Mouse (Mus musculus): ENCODE data around the gene Mrps11. TPM values are rescaled to one million over a fixed set of nuclear protein-coding genes. Genes with fewer than 3 reads are reported as not detected.

Mrps11 gene
- polyA plus RNA-seq, 1 experiment from 2014 or later = 49.2 TPM

DNA sequence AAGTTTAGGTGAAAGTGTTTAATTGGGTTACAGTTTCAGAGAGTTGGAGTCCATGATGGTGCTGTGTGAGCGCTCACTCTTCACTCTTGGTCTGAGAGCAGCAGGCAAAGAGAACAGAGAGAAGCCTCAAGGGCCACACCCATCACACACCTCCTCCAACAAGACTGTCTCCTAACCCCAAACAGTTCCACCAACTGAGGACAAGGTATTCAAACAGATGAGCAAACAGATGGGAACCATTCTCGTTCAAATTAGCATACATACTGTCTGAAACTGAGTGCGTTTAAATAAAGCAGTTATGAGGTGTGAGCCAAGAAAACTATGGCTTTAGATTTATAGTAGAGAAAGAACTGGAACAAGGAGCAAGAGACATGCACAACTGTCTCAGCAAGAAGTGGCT lies 13.7 kb downstream of the Mrps11 start:
- H3K4me3 ChIP-seq = no peak overlapping the region
- H3K4me1 ChIP-seq (replicated peaks) = peaks cover 22% of the 10 kb centered on the region
- 83% methylated on average over 3 of the region's 3 CpGs for WGBS
- H3K27me3 ChIP-seq (replicated peaks) = peaks cover 28% of the 10 kb centered on the region
- no peak overlapping the region for H3K27ac ChIP-seq (ENCODE audit: poor library complexity, severe bottlenecking)
- no peaks in the 10 kb centered on the region for H3K9me3 ChIP-seq (replicated peaks)
- H3K36me3 ChIP-seq = peaks cover 13% of the 10 kb centered on the region
- no peak for ATAC-seq (ENCODE audit: insufficient number of reproducible peaks, low FRiP score)
- H3K9ac ChIP-seq = no peak overlapping the region
- no peak overlapping the region for H3K4me2 ChIP-seq

DNA sequence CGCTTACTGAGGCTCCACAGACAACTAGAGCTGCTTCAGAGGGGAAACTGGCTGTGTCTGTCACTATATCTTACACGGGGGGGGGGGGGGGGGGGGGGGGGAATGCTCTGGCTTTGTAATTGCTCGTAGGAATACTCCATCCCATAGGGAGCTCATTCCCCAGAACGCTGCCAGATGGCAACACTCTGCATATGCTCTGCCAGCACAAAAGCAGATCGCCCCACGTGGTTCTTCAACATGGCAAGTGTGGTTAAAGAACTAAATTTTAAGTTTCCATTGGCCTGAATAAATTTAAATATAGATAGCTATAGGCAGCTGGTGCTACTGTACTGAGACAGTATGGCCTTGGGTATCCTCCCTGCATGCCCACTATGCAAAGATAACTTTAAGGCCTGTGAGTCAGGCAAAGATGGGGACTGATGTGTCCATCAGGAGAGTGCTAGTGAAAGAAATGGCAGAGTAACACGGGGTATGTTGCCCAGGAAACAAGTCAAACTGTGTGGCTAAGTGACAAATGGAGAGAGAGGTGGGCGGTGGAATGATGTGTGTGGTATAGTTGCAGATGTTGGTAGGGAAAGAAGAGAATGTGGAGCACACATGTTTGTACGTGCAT lies 15.0 kb downstream of the Mrps11 start:
- Histone ChIP-seq H3K9ac (no peak overlapping the region), H3K27ac (ENCODE audit: poor library complexity, severe bottlenecking) (no peak overlapping the region), H3K4me1 (replicated peaks) (peaks cover 22% of the 10 kb centered on the region), H3K9me3 (replicated peaks) (no peaks in the 10 kb centered on the region), H3K27me3 (replicated peaks) (peaks cover 28% of the 10 kb centered on the region), H3K36me3 (peaks cover 2% of the 10 kb centered on the region), H3K4me2 (no peak overlapping the region), H3K4me3 (no peak overlapping the region)
- ATAC-seq (ENCODE audit: insufficient number of reproducible peaks, low FRiP score) = no peak
- WGBS = 67% methylated on average over 8 of the region's 9 CpGs

DNA sequence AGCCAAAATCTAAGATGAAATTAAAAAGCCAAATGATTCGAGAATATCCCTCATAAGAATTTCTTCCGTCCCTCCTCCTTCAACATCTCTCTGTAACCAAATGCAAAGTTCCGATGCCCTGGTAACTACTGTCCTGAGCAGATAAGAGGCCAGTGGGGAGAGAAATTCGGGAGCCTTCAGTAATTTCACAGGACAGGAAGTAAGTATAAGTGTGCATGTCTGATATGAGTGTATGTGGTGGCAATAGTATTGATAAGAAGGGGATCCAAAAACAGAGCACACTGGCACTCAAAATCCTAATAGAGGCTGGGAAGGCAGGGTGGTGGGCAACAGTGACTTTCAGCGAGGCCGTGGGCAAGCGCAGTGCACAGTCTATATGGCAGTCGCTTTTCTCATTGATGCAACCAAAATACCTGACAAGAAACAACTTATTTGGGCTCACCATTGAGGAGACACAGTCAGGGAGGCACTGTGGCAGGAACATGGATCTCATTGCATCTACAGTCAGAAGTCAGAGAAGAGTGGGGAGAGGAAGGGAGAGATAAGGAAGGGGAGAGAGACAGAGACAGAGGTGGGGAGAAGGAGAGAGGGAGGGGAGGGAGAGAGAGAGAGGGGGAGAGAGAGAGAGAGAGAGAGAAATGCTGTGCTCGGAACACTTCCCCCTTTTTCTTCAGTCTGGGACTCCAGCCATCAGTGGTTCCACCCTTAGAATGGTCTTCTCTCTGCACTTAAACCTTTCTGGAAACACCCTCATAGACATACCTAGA lies 17.0 kb downstream of the Mrps11 start:
- no peak overlapping the region for H3K9ac ChIP-seq
- ATAC-seq (ENCODE audit: insufficient number of reproducible peaks, low FRiP score) = no peak
- 61% methylated on average over 9 of the region's 9 CpGs for WGBS

DNA sequence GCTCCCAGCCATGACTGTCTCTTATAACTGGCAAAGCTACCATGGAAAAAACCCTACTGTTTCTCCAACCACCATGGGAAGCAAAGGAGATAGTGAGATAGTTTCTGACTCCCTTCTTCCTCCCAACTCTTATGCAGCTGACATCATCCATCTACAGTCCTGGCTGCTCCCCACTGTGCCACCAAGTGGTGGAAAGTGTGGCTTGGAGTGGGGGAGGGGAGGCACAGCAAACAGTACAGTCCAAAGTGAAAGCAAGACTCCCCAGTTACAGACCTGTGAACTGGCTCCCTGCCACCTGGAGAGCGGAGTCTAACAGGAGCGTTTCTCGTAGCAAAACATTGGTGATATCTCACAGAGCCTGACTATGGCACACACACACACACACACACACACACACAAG lies 20.9 kb downstream of the Mrps11 start:
- Histone ChIP-seq H3K9me3 (replicated peaks) (no peaks in the 10 kb centered on the region), H3K4me1 (replicated peaks) (0 out of 2 replicates have a peak, but pooled peaks cover 4% of the 10 kb centered on the region), H3K9ac (no peak overlapping the region), H3K36me3 (no peaks in the 10 kb centered on the region), H3K27me3 (replicated peaks) (peaks cover 16% of the 10 kb centered on the region; the same call in 1 of the 2 replicates), H3K4me2 (no peak overlapping the region), H3K4me3 (no peak overlapping the region), H3K27ac (ENCODE audit: poor library complexity, severe bottlenecking) (no peak overlapping the region)
- 68% methylated on average over 3 of the region's 3 CpGs for WGBS
- ATAC-seq (ENCODE audit: insufficient number of reproducible peaks, low FRiP score) = no peak

More for the DNA sequence above, 17.0 kb downstream of the Mrps11 start:
- H3K9me3 ChIP-seq (replicated peaks) = no peaks in the 10 kb centered on the region
- peaks cover 12% of the 10 kb centered on the region for H3K4me1 ChIP-seq (replicated peaks)
- H3K4me3 ChIP-seq = no peak overlapping the region
- H3K27ac ChIP-seq (ENCODE audit: poor library complexity, severe bottlenecking) = no peak overlapping the region
- H3K27me3 ChIP-seq (replicated peaks) = peaks cover 28% of the 10 kb centered on the region
- H3K36me3 ChIP-seq = no peaks in the 10 kb centered on the region
- no peak overlapping the region for H3K4me2 ChIP-seq

DNA sequence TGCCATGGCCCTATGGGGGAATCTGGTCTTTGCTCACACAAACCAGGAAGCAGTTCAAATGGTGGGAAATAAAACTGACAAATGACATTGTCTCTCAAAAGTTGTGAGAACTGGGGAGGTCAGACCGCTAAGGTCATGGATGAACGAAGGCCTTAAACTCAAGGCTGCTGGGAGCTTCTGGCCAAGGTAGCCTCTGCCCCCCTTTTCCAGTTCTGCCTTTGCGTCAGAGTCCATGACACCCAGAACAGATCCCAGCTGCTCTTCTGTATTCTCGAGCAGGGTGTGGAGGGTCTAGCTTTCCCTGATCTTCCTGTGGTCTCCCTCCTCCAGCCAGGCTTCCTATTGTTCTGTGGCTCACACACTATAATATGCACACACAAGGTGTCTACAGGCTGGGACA lies 24.3 kb downstream of the Mrps11 start:
- H3K27ac ChIP-seq (ENCODE audit: poor library complexity, severe bottlenecking) = no peak overlapping the region
- WGBS = 74% methylated on average over 4 of the region's 4 CpGs
- no peak overlapping the region for H3K9ac ChIP-seq
- no peak overlapping the region for H3K4me3 ChIP-seq
- no peak for ATAC-seq (ENCODE audit: insufficient number of reproducible peaks, low FRiP score)
- no peaks in the 10 kb centered on the region for H3K9me3 ChIP-seq (replicated peaks)
- H3K4me2 ChIP-seq = no peak overlapping the region
- H3K27me3 ChIP-seq (replicated peaks) = no peaks in the 10 kb centered on the region
- no peaks in the 10 kb centered on the region for H3K4me1 ChIP-seq (replicated peaks)
- H3K36me3 ChIP-seq = no peaks in the 10 kb centered on the region

DNA sequence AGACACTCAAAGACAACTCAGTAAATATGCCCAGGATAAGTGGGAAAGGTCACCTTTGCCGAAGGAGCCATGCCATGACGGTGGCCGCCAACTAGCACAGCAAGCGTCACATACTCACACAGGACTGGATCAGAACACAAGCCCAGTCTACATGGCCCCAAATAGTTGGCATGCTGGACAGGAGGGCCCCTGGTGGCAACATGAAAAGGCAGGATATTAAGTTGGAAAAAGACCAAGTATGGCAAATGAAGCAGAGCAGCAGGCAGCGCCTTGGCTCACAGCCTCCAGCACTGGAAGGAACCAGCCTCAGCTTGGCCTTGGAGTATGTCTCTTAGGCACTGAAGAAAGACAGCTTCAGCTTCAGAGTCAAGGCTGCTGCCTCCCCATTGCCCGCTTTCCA lies 30.9 kb downstream of the Mrps11 start:
- 0 out of 2 replicates have a peak, but pooled peaks cover 2% of the 10 kb centered on the region for H3K4me1 ChIP-seq (replicated peaks)
- H3K4me3 ChIP-seq = no peak overlapping the region
- no peak for ATAC-seq (ENCODE audit: insufficient number of reproducible peaks, low FRiP score)
- no peaks in the 10 kb centered on the region for H3K27me3 ChIP-seq (replicated peaks)
- H3K36me3 ChIP-seq = no peaks in the 10 kb centered on the region
- no peak overlapping the region for H3K4me2 ChIP-seq
- H3K9ac ChIP-seq = no peak overlapping the region
- no peak overlapping the region for H3K27ac ChIP-seq (ENCODE audit: poor library complexity, severe bottlenecking)
- no peaks in the 10 kb centered on the region for H3K9me3 ChIP-seq (replicated peaks)
- WGBS = 85% methylated on average over 6 of the region's 6 CpGs

DNA sequence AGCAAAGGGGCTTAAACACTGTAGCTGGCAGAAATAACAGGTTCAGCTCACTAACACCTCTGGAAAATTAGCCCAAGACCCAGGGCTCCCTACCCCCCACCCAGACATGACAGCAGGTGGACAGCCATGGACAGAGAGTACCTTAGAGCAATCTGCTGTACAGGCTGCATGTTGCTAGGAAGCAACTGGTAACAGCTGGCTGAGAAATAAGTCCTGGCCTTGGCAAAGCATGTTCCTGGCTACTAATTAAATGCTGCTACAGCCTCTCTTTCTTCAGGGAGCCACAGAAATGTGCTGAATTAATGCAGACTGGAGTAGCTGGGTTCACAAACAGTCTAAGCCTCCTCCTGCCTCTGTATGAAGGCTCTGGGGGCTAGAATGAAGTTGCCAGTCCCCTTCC lies 31.8 kb downstream of the Mrps11 start:
- Histone ChIP-seq H3K9ac (no peak overlapping the region), H3K27me3 (replicated peaks) (no peaks in the 10 kb centered on the region), H3K36me3 (no peaks in the 10 kb centered on the region), H3K27ac (ENCODE audit: poor library complexity, severe bottlenecking) (no peak overlapping the region), H3K9me3 (replicated peaks) (no peaks in the 10 kb centered on the region), H3K4me2 (no peak overlapping the region), H3K4me3 (no peak overlapping the region), H3K4me1 (replicated peaks) (0 out of 2 replicates have a peak, but pooled peaks cover 2% of the 10 kb centered on the region)
- no peak for ATAC-seq (ENCODE audit: insufficient number of reproducible peaks, low FRiP score)

DNA sequence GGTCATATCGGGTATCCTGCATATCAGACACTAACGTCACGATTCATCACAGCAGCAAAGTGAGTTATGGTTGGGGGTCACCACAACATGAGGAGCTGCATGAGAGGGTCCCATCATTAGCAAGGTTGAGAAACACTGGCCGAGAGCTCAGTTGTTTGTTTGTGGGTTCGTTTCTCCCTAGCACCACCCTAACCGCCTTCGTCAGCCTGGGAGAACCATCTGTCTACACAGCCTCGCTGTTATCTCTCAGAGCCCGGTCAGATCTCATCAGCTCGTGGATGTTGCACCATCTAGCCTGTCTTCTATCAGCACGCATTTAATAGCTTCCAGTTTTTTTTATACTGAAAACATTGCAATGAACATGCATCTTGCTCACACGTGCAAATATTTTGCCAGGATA lies 35.4 kb downstream of the Mrps11 start:
- Histone ChIP-seq H3K9me3 (replicated peaks) (no peaks in the 10 kb centered on the region), H3K4me3 (no peak overlapping the region), H3K27me3 (replicated peaks) (no peaks in the 10 kb centered on the region), H3K9ac (no peak overlapping the region), H3K4me2 (no peak overlapping the region), H3K27ac (ENCODE audit: poor library complexity, severe bottlenecking) (no peak overlapping the region), H3K4me1 (replicated peaks) (0 out of 2 replicates have a peak, but pooled peaks cover 2% of the 10 kb centered on the region), H3K36me3 (peaks cover 9% of the 10 kb centered on the region; the same call in 1 of the 2 replicates)
- WGBS = 62% methylated on average over 12 of the region's 12 CpGs
- ATAC-seq (ENCODE audit: insufficient number of reproducible peaks, low FRiP score) = no peak

DNA sequence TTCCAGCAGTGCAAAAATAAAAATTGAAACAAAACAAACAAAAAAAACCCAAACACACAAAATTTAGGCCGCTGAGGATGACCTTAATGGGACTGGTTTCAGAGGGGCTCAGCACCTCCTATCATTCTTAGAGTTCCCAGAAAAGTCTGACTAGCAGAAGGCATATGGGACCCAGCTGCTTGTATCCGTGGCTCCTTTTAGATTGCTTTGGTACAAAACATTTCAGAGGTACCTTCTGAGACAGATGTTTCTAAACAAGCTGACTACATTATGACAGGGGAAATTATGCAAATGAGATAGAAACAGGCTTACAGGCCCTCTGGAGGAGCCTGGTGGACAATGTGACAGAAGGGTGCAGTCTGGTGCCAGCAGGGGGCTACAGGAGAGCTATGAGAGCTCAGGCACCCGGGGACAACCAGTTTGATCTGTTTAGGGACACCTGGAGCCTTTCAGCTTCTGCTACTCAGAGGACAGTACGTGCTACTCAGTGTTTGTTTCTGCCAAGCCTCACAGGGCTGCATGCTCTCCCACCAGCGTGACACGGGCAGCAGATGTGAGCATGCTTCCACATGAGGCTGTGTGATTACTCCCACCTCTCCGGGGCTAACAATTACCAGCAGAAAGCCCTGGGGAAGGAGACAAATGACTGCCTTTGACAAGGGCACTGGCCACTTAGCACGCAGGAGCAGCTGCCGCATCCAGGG lies 43.9 kb downstream of the Mrps11 start:
- no peak overlapping the region for H3K9ac ChIP-seq
- no peak for ATAC-seq (ENCODE audit: insufficient number of reproducible peaks, low FRiP score)
- 56% methylated on average over 9 of the region's 9 CpGs for WGBS

DNA sequence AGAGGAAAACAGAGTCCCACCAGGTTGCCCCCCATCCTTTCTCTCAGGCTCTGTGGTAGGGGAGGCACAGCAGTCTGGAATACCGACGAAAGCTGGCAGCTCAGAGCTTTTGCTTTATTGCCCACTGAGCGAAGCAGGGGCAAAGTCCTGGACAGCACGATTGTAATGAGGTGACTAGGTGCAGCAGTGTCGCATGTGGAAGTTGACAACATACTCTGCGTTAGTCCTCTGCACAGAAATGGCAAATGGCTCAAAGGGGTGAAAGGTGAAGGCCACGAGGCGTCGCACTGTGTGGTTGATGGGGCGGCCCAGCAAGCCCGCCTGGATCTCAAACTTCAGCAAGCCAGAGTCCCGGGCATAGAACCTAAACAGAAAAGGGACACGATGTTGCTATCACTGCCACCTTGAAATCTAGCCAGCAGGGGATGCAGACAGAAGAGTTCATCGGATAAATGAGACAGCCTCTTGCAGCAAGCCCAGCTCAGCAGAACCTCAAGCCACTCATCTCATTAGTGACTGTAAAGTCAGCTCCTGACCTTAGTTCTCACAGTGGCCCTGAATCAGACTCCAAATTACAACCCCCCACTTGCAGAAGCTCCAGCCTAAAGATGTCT lies 44.9 kb downstream of the Mrps11 start:
- Histone ChIP-seq H3K9ac (no peak overlapping the region), H3K4me2 (no peak overlapping the region), H3K27ac (ENCODE audit: poor library complexity, severe bottlenecking) (no peak overlapping the region), H3K4me3 (no peak overlapping the region), H3K27me3 (replicated peaks) (no peaks in the 10 kb centered on the region), H3K36me3 (peaks cover 36% of the 10 kb centered on the region), H3K9me3 (replicated peaks) (no peaks in the 10 kb centered on the region), H3K4me1 (replicated peaks) (no peaks in the 10 kb centered on the region; the same call in 1 of the 2 replicates)
- WGBS = 87% methylated on average over 14 of the region's 14 CpGs
- ATAC-seq (ENCODE audit: insufficient number of reproducible peaks, low FRiP score) = no peak

More for the DNA sequence above, 43.9 kb downstream of the Mrps11 start:
- Histone ChIP-seq H3K4me1 (replicated peaks) (no peaks in the 10 kb centered on the region; the same call in 1 of the 2 replicates), H3K9me3 (replicated peaks) (no peaks in the 10 kb centered on the region), H3K4me2 (no peak overlapping the region), H3K27me3 (replicated peaks) (no peaks in the 10 kb centered on the region), H3K36me3 (peaks cover 36% of the 10 kb centered on the region), H3K27ac (ENCODE audit: poor library complexity, severe bottlenecking) (no peak overlapping the region), H3K4me3 (no peak overlapping the region)

DNA sequence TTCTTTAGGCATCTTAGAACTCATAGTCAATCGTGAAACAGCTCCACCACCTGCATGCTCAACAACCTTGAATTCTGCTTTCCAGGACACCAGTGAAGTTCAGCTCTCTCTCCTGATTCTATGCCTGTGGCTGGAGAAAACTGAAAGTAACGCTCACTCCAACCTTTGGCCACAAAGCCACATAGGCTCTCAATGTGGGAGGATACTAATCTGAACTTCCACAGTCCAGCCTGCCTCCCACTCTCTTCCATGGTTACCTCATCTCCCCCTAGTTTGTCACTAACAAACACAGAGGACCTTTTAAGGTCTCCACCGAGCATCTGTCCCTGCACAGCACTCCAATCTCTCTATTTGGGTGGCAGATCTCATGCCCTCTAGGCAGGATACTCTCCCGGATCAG lies 52.7 kb downstream of the Mrps11 start:
- WGBS = 84% methylated on average over 4 of the region's 4 CpGs

More for the DNA sequence above, 52.7 kb downstream of the Mrps11 start:
- Histone ChIP-seq H3K9me3 (replicated peaks) (no peaks in the 10 kb centered on the region), H3K27ac (ENCODE audit: poor library complexity, severe bottlenecking) (no peak overlapping the region), H3K4me3 (no peak overlapping the region), H3K4me1 (replicated peaks) (no peaks in the 10 kb centered on the region), H3K4me2 (no peak overlapping the region), H3K27me3 (replicated peaks) (no peaks in the 10 kb centered on the region), H3K36me3 (peaks cover 47% of the 10 kb centered on the region), H3K9ac (no peak overlapping the region)
- no peak for ATAC-seq (ENCODE audit: insufficient number of reproducible peaks, low FRiP score)
